Mouse (Mus musculus): ENCODE data around the gene Cfd.

Gene Cfd

GRCm38 (mm10) chr10:79917532-79918100, 27.0 kb downstream of the Cfd start:
- no peak for DNase-seq (ENCODE audit: low read depth, low spot score)

GRCm38 (mm10) chr10:79918231-79919078, 27.8 kb downstream of the Cfd start:
- DNase-seq (ENCODE audit: low read depth, low spot score): peak; percentile 77

DNA sequence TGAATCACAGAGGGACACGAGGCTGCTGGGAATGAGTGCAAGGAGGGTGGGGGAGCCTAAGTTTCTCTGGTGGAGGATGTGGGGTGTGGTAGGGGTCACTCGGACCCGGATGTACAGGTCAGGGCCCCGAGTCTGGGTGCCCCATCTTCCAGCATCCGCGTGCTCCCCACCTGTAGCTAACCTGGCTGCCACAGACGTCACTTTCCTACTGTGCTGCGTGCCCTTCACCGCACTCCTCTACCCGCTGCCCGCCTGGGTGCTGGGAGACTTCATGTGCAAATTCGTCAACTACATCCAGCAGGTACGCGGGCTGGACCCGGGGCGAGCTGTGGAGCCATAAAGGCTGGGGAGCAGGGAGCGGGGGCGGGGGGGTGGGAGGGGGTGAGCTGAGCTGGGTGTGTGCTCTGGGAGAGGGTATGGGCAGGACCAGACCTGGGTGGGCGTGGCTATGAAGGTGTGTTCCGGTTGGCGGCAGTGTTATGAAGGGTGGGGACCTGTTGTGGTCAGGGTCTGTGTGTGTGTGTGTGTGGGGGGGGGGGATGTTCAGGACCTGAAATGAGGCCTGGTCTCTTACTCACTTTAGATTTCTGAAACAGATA, 28.7 kb downstream of the Cfd start:
- DNase-seq (ENCODE audit: low read depth, low spot score): no peak

DNA sequence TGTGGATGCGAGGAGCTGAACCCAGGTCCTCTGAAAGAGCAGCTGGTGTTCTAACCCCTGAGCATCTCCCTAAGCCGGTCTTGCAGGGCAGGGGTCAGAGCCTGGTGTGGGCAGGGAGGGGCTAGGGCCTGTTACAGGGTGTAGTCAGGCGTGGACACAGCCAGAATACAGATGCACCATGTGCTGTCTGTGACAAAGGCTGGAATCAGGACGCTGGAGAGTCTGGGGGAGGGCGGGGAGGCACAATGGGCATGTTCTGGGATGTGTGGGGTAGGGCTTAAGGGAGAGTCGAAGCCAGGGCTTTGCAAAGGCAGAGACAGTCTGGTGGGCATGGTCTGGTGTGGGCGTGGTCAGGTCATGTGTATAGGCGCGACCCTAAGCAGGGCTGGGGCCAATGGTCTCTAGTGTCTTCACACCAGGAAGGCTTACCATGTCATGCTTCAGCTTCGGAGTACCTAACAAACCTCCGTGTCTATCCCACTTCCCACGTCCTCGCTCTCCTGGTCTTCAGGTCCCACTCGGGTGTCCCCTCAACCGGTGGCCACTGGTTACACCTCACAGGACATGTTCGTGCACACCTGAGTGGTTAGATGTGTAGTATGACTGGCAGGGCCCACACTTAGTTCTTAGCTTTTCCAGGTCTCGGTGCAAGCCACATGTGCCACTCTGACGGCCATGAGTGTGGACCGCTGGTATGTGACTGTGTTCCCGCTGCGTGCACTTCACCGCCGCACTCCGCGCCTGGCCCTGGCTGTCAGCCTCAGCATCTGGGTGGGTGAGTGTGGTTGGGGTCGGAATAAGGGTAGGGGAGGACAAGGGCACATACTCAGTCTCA, 29.6 kb downstream of the Cfd start:
- DNase-seq (ENCODE audit: low read depth, low spot score): no peak

- peak; percentile 50 for DNase-seq (ENCODE audit: low read depth, low spot score)
These were observed 30.4 kb downstream of the Cfd start, which contains the start of gene R3hdm4 for GRCm38 (mm10) chr10:79920958-79921535. Gene R3hdm4 (minus strand): TSS chr10:79921208.

- no peak for DNase-seq (ENCODE audit: low read depth, low spot score)
These were observed 30.9 kb downstream of the Cfd start for GRCm38 (mm10) chr10:79921572-79921971.

DNA sequence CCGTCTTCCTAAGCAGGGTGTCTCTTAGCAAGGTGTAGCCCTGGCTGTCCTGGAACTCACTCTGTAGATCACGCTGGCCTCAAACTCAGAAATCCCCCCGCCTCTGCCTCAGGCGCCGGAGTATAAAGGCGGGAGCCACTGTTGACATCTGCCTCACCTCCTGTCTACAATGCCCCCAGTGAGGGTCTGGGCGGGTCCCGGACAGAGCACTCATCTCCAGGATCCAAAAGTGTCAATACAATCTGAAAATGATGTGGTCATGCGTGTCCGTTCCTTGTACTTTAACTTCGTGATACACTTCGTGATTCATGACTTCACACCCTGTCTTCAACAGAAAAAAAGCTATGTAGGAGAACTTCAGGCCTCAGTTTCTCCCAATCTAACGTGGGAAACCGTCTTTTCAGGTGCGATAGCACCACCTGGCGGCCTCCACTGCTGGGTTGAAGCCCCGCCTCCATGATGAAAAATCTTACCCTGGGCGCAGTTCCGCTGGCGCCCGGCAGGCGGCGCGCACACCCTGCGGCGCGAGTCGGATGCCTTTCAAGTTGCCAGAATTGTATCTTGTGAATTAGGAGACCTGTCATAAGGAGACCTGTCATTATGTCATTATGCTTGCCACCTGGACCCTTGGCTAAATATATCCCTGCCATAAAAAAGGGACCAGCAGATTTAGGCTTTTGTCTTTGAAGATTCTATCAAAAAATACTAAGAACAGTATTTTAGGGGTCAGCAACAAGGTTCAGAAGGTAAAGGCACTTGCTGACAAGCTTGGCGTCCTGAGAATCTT, 34.5 kb downstream of the Cfd start:
- DNase-seq (ENCODE audit: low read depth, low spot score): peak; percentile 94

GRCm38 (mm10) chr10:79925785-79926490, 35.3 kb downstream of the Cfd start:
- no peak for DNase-seq (ENCODE audit: low read depth, low spot score)

DNA sequence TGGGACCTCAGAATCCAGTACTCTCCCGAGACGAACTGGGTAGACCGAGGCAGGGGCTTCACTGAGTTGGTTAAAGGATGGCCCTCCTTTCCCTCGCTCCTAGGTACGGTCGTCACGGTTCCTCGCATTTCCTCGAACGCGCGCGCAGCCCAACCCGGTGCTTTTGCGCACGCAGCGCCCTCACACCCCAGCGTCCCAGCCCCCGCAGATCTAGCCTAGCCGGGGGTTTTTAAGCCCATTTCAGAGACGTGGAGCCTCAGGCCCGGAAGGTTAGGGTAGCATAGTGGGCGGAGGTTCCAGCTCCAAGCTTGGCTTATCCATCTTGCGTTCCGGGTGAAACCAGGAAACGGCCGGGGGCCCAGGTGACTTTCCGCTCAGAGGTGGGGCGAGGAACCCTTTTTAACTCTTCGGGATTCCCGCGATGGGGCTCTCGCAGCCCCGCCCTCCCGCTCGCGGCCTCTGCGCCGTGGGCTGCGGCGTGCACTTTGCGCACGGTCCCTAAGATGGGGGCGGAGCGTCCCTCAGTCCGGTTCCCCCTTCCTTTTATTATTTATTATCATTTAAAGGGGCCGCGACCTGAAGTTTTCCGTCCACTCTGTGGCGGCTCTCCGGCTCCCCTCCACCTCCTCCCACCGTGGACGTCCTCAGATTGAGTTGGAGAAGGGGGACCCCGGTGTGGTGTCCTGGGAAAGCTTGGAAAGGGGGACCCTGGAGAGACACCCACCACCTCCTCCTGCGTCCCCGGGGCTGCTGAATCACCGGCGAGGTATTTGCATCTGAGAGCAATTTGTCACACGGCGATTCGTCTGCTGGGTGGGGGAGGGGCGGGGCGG, 36.1 kb downstream of the Cfd start, which contains the start of gene Arid3a:
Gene Arid3a, plus strand, starts transcription at position 553 of the 833 bp plus-strand sequence.
- peak; percentile 96 for DNase-seq (ENCODE audit: low read depth, low spot score)

DNA sequence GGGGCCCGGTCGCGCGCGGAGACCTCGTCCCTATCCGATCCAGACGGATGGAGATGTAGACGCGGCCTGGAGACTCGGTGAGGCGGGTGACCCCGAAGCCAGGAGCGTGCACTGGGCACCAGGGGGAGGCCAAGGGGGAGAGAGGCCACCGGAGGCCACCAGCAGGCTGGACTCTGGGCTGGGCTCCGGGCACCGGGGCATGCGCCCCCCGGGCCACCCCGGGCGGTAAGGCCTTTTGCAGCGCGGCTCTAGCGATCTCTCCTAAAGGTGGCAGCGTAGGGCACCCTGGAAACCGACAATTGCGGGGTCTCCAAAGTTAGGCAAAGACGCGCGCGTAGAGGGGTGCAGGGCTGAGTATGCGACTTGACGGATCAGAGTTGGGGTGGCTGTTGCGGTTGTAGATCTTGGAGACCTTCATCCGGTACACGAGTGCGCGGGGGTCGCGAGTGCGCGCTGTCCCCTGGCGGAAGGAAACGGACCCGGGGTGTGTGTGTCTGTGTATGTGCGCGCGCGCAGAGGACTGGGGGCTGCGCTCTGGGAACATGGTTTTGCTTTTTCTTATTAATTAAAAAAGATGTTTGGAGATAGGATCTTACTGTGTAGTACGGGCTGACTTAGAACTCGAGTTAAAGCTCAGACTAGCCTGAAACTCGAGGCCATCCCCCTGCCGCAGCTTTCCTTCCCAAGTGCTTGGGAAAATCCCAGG, 36.8 kb downstream of the Cfd start:
- DNase-seq (ENCODE audit: low read depth, low spot score): peak; percentile 52

GRCm38 (mm10) chr10:79928030-79928694, 37.5 kb downstream of the Cfd start:
- no peak for DNase-seq (ENCODE audit: low read depth, low spot score)

- DNase-seq (ENCODE audit: low read depth, low spot score): no peak
These were observed 38.5 kb downstream of the Cfd start for GRCm38 (mm10) chr10:79928907-79929701.

DNA sequence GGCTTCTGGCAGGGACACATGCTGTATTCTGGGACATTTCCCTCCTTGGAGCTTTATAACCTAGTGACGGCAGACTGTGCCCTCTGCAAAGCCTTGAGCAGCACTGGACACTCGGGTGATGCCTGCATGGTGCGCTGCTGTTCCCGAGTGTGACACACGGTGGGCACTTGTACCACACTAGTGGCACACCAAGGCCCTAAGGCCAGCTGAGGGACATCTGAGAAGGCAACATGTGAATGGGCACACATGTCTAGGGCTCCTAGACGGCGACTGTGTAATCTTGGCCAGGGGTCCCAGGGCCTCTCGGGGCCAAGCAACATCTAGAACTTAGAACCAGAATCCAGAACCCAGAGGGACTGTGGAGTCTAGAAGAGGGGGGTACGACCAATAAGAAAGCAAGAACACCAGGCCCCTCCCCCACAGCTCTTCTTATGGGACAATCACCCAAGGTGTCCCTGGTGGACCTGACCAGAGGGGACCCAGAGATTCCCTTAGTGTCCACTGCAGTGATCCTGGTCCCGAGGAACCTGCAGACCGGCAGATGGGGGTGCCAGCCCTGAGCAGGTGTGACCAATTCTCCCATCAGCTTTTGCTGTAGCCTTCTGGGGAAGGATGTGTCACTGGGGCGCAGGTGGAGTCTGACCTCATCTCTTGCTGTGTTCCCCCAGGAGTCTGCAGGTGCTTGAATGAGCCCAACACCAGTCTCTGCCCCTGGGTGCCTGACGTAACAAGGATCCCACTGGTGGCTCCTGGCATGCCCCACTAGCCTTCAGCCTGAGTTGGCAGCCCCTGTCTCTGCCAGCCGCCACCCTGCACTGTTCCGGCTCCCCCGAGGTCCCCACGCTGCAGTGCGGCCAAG, 39.5 kb downstream of the Cfd start:
- DNase-seq (ENCODE audit: low read depth, low spot score): no peak

DNA sequence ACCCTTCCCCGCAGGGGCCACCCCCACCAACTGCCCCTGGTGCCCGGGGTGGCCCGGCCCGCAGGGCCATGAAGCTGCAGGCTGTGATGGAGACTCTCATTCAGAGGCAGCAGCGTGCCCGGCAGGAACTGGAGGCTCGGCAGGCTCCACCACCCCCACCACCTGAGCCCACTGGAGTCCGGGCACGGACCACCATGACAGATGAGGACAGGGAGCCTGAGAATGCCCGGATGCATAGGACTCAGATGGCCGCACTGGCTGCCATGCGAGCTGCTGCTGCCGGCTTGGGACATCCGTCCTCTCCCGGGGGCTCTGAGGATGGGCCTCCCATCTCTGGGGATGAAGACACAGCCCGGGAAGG, 40.2 kb downstream of the Cfd start:
- DNase-seq (ENCODE audit: low read depth, low spot score): no peak

GRCm38 (mm10) chr10:79931797-79932196, 41.1 kb downstream of the Cfd start:
- DNase-seq (ENCODE audit: low read depth, low spot score): no peak

DNA sequence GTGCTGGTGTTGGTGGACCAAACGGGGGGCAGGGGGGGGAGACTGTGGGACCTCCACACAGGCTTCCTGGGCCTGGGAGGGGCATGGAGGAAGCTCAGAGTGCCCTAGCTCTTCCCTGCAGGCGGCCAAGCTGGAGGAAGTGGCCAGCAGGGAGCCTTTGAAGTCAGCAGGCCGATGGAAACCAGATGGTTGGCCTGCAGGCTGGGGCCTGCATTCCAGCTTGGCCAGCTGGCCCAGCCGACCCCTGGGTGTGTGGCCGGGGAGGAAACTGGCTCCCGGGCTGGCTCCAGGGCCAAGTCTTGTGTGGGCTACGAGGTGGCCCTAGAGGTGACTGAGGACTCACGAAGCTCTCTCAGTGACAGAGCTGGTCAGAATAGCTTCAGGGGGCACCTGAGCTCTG, 42.1 kb downstream of the Cfd start:
- peak; percentile 78 for DNase-seq (ENCODE audit: low read depth, low spot score)

Measured in brain, adult 2 months (tissue).